Mouse (Mus musculus): Measurements from ENCODE around the gene Atp6v0d1. TPM values are rescaled to one million over a fixed set of nuclear protein-coding genes. Genes with fewer than 3 reads are reported as not detected.

The Atp6v0d1 gene
- polyA plus RNA-seq, 1 experiment from 2014 or later: 58.1 TPM

DNA sequence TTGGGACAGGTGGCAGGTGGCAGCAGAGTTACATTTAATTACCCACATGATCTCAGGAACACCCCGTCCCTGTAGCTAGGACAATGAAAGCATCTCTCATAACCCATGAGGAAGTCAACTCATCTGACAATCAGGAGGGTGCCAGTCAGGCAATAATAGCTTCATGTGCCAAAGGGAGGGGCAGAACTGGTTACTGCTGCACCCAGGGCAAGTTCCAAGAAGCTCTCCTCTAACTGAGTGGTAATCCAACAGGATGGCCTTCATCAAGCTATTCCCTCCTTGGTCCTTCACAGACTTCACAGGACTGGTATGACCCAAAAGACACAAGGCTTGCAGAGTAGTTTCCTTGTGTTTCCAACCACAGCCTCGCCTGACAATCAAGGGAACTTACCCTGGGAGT is 15.8 kb downstream of the Atp6v0d1 start:
- no peak overlapping the region for H3K4me2 ChIP-seq
- H3K27me3 ChIP-seq (replicated peaks): no peaks in the 10 kb centered on the region
- H3K9me3 ChIP-seq: no peaks in the 10 kb centered on the region
- no peak for ATAC-seq (ENCODE audit: extremely low read depth, insufficient number of reproducible peaks, low FRiP score, low TSS enrichment)
- peaks cover 29% of the 10 kb centered on the region for H3K4me1 ChIP-seq
- H3K36me3 ChIP-seq: peaks cover 4% of the 10 kb centered on the region; the same call in 1 of the 2 replicates
- no peak overlapping the region for H3K27ac ChIP-seq (replicated peaks)
- no peak overlapping the region for H3K9ac ChIP-seq
- WGBS: 80% methylated on average over 2 of the region's 2 CpGs
- H3K4me3 ChIP-seq: no peak overlapping the region

DNA sequence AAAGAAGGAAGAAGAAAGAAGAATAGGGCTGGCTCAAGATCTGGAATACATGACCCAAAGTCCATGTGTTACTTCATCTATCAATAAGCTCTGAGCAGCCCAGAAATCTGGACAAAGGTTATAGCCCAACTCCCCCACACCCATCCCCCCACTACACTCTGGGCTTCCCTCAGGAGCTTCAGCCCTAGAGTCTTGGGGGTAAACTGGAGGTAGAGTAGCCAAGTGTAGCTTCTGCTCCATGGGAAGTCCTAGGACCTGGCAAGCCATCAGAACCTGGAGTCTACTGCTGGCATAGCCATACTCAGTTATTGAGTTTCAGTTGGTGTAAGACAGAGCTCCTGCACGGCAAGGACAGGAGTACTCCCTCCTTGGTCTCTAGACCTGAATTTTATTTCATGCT is 16.3 kb downstream of the Atp6v0d1 start:
- Histone ChIP-seq H3K9ac (no peak overlapping the region), H3K4me3 (no peak overlapping the region), H3K36me3 (peaks cover 4% of the 10 kb centered on the region; the same call in 1 of the 2 replicates), H3K27ac (replicated peaks) (no peak overlapping the region), H3K27me3 (replicated peaks) (no peaks in the 10 kb centered on the region), H3K9me3 (no peaks in the 10 kb centered on the region), H3K4me1 (peaks cover 34% of the 10 kb centered on the region), H3K4me2 (no peak overlapping the region)
- WGBS: 85% methylated on average over 1 of the region's 1 CpGs
- no peak for ATAC-seq (ENCODE audit: extremely low read depth, insufficient number of reproducible peaks, low FRiP score, low TSS enrichment)

DNA sequence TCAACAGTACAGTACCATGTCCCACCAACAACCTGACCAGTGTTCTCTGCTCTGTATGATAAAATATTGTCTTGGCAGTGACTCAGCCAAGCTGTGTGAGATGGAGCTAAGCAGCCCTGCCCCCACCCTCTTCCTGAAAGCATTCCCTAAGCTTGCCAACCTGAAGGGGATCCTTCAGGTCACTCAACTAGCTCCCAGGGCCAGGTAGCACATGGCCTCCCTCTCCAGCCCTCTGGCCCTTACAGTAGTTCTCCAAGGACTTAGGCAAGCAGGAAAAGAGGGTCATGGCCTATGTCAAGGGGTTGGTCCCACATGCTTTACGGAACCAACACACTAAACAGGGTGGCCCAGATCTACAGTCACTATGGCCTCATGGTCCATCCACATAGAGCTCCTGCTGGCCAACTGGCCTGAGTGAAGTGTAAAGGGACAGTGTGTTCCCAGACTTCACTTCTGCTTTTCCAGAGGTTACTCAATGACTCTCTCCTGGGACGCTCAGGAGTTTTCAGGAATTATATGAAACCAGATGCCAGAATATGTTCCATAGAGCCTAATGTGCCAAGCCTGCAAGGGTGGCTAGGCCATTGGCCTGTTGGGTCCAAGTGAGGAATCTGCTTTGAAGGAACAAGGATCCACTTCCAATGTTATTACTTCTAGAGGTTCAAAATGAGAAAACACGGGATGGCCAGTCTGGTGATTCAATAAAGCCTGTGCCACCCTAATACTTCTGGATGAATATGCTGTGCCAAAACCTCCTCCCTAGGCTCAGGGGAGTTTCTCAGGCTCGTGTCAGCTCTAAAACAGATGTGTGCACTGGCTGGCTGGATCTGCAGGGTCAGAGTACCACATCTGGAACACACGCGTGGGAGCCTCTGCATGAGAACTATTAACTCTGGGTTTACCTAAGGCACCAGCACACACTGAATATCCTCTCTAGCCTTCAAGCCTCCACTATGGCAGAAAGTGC is 19.2 kb downstream of the Atp6v0d1 start:
- WGBS: 81% methylated on average over 6 of the region's 6 CpGs
- Histone ChIP-seq H3K4me2 (no peak overlapping the region), H3K9me3 (no peaks in the 10 kb centered on the region), H3K27ac (replicated peaks) (no peak overlapping the region), H3K36me3 (peaks cover 9% of the 10 kb centered on the region), H3K4me3 (no peak overlapping the region), H3K27me3 (replicated peaks) (no peaks in the 10 kb centered on the region), H3K4me1 (peaks cover 44% of the 10 kb centered on the region), H3K9ac (no peak overlapping the region)
- no peak for ATAC-seq (ENCODE audit: extremely low read depth, insufficient number of reproducible peaks, low FRiP score, low TSS enrichment)

DNA sequence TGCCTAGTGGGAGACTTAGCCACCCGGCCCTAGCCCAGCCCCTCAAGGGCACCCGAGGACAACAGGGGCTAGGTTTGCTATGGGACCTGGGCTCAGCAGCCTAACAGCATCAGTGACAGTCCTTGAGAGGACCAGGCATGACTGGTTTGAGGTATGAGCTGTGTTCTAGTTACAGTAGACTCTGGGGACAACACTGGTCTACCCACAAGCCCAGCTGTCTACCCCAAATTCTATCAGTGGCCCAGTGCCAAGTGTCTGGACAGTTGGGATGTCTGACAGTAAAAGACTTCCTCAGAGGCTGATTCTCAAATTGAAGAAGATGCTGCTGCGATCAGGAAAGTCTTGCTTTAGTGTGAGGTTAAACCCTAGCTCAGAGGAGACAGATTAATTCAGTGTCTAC is 20.6 kb downstream of the Atp6v0d1 start:
- WGBS: 56% methylated on average over 3 of the region's 3 CpGs

DNA sequence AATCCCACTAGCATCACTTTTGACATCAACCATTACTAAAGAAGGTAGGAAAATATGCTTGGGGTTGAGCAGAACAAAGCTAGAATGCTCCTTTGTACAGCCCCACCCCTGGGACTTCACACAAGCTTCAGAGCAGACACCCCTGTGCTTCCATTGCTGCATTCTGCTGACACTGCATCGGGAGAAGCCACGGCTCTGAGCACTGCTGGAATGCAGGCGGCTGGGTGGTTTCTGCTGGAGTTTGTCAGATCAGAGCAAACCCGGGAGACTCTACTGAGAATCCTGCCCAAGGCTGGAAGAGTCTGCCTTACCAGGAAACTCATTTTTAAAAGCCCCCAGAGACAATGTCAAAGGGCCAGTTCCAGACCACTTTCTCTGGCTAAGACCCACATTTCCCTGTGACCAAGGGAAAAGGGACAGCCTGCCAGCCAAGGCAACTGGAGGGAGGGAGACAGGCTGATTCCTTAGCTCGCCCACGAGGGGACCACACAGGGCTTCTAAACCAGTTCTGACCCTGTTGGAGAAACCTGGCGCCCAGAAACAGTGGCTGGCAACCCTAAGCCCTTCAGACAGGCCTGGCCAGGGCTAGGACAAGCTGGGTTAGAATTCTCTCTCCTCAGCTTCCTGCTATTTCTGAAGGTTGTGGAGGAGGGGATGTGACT is 21.2 kb downstream of the Atp6v0d1 start:
- no peak overlapping the region for H3K4me3 ChIP-seq
- peaks cover 44% of the 10 kb centered on the region for H3K4me1 ChIP-seq
- peak overlapping the region; percentile 20; the same call in 1 of the 2 replicates for H3K9ac ChIP-seq
- H3K27me3 ChIP-seq (replicated peaks): no peaks in the 10 kb centered on the region
- no peak for ATAC-seq (ENCODE audit: extremely low read depth, insufficient number of reproducible peaks, low FRiP score, low TSS enrichment)
- no peak overlapping the region for H3K4me2 ChIP-seq
- WGBS: 31% methylated on average over 7 of the region's 7 CpGs
- H3K36me3 ChIP-seq: peaks cover 13% of the 10 kb centered on the region
- no peaks in the 10 kb centered on the region for H3K9me3 ChIP-seq
- peak overlapping the region; percentile 56 for H3K27ac ChIP-seq (replicated peaks)

More for the DNA sequence above, 20.6 kb downstream of the Atp6v0d1 start:
- H3K27ac ChIP-seq (replicated peaks): 0 out of 2 replicates have a peak overlapping the region, but pooled peaks have one; percentile 56
- peaks cover 44% of the 10 kb centered on the region for H3K4me1 ChIP-seq
- peak overlapping the region; percentile 20; the same call in 1 of the 2 replicates for H3K9ac ChIP-seq
- ATAC-seq (ENCODE audit: extremely low read depth, insufficient number of reproducible peaks, low FRiP score, low TSS enrichment): no peak
- no peaks in the 10 kb centered on the region for H3K9me3 ChIP-seq
- no peaks in the 10 kb centered on the region for H3K27me3 ChIP-seq (replicated peaks)
- peaks cover 13% of the 10 kb centered on the region for H3K36me3 ChIP-seq
- H3K4me3 ChIP-seq: no peak overlapping the region
- H3K4me2 ChIP-seq: no peak overlapping the region

DNA sequence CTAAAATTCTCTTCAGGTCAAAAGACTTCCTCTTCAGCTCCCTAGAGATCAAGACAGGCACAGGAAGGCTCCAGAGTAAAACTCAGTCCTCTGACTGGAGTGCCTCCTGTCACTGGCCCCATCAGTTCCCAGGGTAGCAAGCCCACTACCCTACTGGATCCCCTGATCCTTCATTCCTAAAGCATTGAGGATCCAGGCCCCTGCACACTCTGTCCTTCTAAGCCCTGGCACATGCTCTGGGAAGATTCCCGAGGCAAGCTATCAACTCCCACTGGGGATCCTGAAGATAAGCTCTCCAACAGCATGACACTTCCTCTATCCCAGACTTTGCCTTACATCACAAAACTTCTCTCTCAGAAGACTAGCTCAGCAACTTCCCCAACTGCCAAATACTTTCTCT is 22.1 kb downstream of the Atp6v0d1 start:
- WGBS: 5% methylated on average over 1 of the region's 1 CpGs
- Histone ChIP-seq H3K9me3 (no peaks in the 10 kb centered on the region), H3K27me3 (replicated peaks) (no peaks in the 10 kb centered on the region), H3K9ac (no peak overlapping the region), H3K4me1 (peaks cover 44% of the 10 kb centered on the region), H3K4me3 (no peak overlapping the region), H3K36me3 (peaks cover 22% of the 10 kb centered on the region), H3K4me2 (no peak overlapping the region), H3K27ac (replicated peaks) (peak overlapping the region; percentile 56; the same call in 1 of the 2 replicates)
- ATAC-seq (ENCODE audit: extremely low read depth, insufficient number of reproducible peaks, low FRiP score, low TSS enrichment): no peak

DNA sequence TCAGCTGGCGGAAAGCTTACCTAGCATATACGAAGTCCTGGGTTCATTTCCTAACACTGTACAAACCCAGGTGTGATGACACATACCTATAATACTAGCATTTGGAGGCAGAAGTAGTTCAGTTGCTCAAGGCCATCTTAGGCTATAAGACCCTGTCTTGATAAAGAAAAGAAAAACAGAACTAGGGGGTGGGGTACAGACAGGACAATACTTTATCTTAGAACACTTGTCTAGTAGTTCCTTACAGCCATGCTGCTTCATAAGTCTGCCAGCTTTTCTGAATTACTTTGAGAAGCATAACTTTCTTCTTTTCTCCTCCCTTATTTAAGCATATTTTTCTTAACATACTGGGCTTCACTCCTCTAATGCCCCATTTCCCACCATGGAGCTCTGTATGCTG is 23.0 kb downstream of the Atp6v0d1 start:
- peaks cover 44% of the 10 kb centered on the region for H3K4me1 ChIP-seq
- no peak for ATAC-seq (ENCODE audit: extremely low read depth, insufficient number of reproducible peaks, low FRiP score, low TSS enrichment)
- H3K27me3 ChIP-seq (replicated peaks): no peaks in the 10 kb centered on the region
- WGBS: 84% methylated on average over 2 of the region's 2 CpGs
- no peaks in the 10 kb centered on the region for H3K9me3 ChIP-seq
- no peak overlapping the region for H3K27ac ChIP-seq (replicated peaks)
- H3K4me2 ChIP-seq: no peak overlapping the region
- peaks cover 31% of the 10 kb centered on the region for H3K36me3 ChIP-seq
- no peak overlapping the region for H3K4me3 ChIP-seq
- H3K9ac ChIP-seq: no peak overlapping the region

DNA sequence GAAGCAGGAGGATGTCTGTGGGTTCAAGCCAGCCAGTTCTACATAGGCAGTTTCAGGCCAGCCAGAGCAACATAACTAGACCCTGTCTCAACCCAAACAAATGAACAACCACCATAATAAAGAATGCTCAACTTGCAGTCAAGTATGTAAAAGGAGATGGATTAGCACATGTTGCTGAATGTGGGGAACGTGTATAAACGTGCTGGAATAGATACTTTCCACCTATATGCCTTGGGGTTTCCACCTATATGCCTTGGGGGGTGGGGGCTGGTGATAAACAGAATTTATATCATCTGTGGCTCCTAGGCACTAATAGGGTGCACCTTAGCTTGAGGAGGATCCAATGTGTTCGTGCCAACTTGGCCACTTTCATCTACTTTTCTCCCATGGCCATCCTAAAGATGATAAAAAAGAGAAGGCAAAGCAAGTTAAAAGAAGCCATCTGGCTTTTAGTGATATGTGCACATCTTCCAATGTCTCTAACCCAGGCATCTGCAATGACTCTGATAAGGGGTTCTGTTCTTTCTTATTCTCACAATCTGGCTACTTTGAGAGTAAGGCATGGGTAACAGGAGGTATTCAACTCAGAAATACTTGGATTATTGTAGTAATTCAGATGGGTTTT is 23.7 kb downstream of the Atp6v0d1 start:
- Histone ChIP-seq H3K4me2 (no peak overlapping the region), H3K4me3 (no peak overlapping the region), H3K36me3 (peaks cover 38% of the 10 kb centered on the region), H3K27me3 (replicated peaks) (no peaks in the 10 kb centered on the region), H3K9ac (no peak overlapping the region), H3K9me3 (no peaks in the 10 kb centered on the region), H3K4me1 (peaks cover 44% of the 10 kb centered on the region), H3K27ac (replicated peaks) (no peak overlapping the region)
- ATAC-seq (ENCODE audit: extremely low read depth, insufficient number of reproducible peaks, low FRiP score, low TSS enrichment): no peak
- WGBS: 84% methylated on average over 3 of the region's 3 CpGs

DNA sequence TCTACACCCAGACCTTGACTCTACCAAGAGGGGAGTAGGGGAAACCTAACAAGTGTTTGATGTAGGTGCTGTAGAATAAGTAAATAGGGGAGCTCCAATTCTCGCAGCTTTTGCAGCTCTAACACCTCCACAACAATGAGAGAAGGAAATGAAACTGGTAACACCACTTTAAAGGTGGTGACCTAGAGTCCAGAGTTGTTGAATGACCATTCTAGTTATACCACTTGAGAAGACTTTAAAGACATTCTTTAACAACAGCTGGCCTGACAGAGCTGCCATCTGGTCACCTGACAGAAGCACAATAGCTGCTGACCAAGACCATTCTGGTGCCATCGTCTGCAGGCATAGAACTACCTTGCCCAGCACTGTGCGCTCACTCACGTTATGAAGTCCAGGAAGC is 26.9 kb downstream of the Atp6v0d1 start:
- Histone ChIP-seq H3K36me3 (peaks cover 58% of the 10 kb centered on the region), H3K4me2 (no peak overlapping the region), H3K9me3 (no peaks in the 10 kb centered on the region), H3K4me3 (no peak overlapping the region), H3K27ac (replicated peaks) (no peak overlapping the region), H3K27me3 (replicated peaks) (no peaks in the 10 kb centered on the region), H3K4me1 (peaks cover 19% of the 10 kb centered on the region), H3K9ac (no peak overlapping the region)
- ATAC-seq (ENCODE audit: extremely low read depth, insufficient number of reproducible peaks, low FRiP score, low TSS enrichment): no peak
- 85% methylated on average over 4 of the region's 4 CpGs for WGBS

DNA sequence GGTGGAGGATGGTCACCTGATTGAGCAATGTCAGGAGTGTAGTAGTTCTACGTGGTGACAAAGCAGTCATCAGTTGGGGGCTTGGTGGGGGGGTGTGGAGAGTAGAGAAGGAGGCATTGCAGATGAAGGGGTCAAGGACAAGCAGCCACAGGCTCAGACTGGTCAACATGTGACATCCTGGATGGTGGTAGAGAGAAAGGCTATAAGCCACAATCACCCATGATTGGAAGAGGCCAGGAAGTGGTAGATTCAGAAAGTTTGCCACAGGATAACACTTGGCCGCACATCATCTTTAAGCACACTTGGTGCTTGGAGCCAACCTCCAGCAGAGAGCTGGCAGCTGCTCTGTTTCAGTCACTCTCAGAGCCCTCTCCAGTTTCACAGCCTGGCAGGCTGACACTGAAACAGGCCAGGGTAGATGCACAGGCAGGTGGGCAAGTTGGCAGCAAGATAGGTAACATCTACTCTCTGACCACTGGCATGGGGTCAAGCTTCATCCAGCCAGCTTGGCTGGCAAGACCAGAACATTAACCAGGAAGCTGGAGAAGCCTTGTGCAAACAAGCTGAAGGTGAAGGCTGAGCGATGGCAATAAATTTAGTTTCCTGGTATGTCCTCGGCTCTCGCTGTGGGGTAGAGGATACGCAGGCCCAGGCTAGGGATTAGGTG is 28.7 kb downstream of the Atp6v0d1 start:
- Histone ChIP-seq H3K9ac (no peak overlapping the region), H3K4me2 (no peak overlapping the region), H3K27ac (replicated peaks) (no peak overlapping the region), H3K27me3 (replicated peaks) (no peaks in the 10 kb centered on the region), H3K9me3 (no peaks in the 10 kb centered on the region), H3K36me3 (peaks cover 57% of the 10 kb centered on the region), H3K4me1 (peaks cover 21% of the 10 kb centered on the region), H3K4me3 (no peak overlapping the region)
- no peak for ATAC-seq (ENCODE audit: extremely low read depth, insufficient number of reproducible peaks, low FRiP score, low TSS enrichment)
- WGBS: 88% methylated on average over 6 of the region's 6 CpGs

DNA sequence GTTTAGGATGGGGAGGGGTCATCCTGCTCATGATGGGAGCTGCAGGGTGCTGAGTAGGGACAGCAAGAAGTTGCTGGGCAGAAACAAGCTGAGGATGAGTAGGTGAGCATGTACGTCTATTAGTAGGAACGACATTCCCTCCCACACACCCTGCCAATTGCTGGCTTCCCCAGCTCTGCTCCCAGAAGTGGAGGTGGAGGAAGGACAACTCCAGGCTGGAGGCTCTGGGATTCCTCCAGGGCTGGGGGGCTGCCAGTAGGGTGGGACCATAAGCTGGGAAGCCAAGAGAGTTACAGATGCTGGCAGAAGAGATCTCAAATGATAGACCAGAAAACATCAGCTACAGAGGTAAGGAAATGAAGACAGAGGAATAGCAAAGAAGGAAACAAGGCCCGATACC is 29.3 kb downstream of the Atp6v0d1 start:
- H3K4me3 ChIP-seq: no peak overlapping the region
- peaks cover 27% of the 10 kb centered on the region for H3K4me1 ChIP-seq
- ATAC-seq (ENCODE audit: extremely low read depth, insufficient number of reproducible peaks, low FRiP score, low TSS enrichment): no peak
- WGBS: 82% methylated on average over 3 of the region's 3 CpGs
- H3K27me3 ChIP-seq (replicated peaks): no peaks in the 10 kb centered on the region
- no peak overlapping the region for H3K27ac ChIP-seq (replicated peaks)
- no peaks in the 10 kb centered on the region for H3K9me3 ChIP-seq
- H3K36me3 ChIP-seq: peaks cover 52% of the 10 kb centered on the region
- no peak overlapping the region for H3K9ac ChIP-seq
- H3K4me2 ChIP-seq: no peak overlapping the region
